Mouse (Mus musculus): ENCODE data around the gene Adgrv1. TPM values are rescaled to one million over a fixed set of nuclear protein-coding genes. Genes with fewer than 3 reads are reported as not detected.

Adgrv1 gene
- polyA plus RNA-seq, 1 experiment from 2014 or later: 4.6 TPM

DNA sequence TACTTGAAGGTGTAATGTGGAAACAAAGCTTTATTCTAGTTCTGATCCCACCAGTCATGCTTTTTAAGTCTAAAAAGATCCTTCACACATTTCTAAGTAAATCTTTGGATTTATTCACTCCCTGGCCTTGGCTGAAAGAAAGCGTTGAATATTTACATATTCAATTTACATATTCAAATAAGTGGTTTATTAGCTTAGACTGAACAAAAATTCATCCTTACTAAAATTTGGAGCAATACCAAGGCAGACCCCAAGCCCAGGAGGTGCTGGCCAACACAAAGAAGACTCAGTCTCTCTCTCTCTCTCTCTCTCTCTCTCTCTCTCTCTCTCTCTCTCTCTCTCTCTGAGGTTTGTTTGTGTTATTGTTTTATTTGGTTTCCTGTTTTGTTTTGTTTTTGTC lies 82.9 kb downstream of the Adgrv1 start:
- H3K9me3 ChIP-seq (ENCODE audit: control insufficient read depth, low read length): no peaks in the 10 kb centered on the region
- no peak overlapping the region for H3K27ac ChIP-seq (ENCODE audit: low read depth, low read length)
- ATAC-seq (ENCODE audit: low FRiP score, low TSS enrichment): no peak
- H3K4me2 ChIP-seq (replicated peaks; ENCODE audit: low read depth, low read length): no peak overlapping the region
- no peak overlapping the region for H3K9ac ChIP-seq (ENCODE audit: low read depth, low read length)
- H3K4me3 ChIP-seq (ENCODE audit: low read length): no peak overlapping the region
- H3K4me1 ChIP-seq (ENCODE audit: control insufficient read depth, insufficient read depth, low read length): no peaks in the 10 kb centered on the region
- 86% methylated on average over 1 of the region's 1 CpGs for WGBS
- no peaks in the 10 kb centered on the region for H3K36me3 ChIP-seq (ENCODE audit: control insufficient read depth, insufficient read depth, low read length)
- H3K27me3 ChIP-seq (ENCODE audit: control insufficient read depth, insufficient read depth, low read length): no peaks in the 10 kb centered on the region

DNA sequence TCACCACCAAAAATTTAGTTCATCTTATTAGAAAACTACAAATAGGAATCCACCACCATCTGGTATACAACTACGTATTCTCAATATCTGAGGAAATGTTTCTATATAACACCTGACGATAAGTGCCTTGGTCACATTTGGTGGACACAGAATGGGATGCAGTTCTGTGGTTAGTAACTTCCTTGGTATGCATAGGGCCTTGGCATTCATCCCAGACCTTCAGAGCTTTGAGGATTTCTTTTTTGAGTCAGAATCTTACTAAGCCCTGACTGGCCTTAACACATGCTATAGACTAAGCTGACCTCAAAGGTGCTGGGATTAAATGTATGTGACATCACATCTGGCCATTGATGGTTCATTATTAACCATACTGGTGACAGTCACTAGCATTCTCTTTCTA lies 98.0 kb downstream of the Adgrv1 start:
- Histone ChIP-seq H3K27ac (ENCODE audit: low read depth, low read length) (no peak overlapping the region), H3K4me2 (replicated peaks; ENCODE audit: low read depth, low read length) (no peak overlapping the region), H3K9ac (ENCODE audit: low read depth, low read length) (no peak overlapping the region), H3K4me3 (ENCODE audit: low read length) (no peak overlapping the region), H3K4me1 (ENCODE audit: control insufficient read depth, insufficient read depth, low read length) (no peaks in the 10 kb centered on the region), H3K9me3 (ENCODE audit: control insufficient read depth, low read length) (no peaks in the 10 kb centered on the region), H3K36me3 (ENCODE audit: control insufficient read depth, insufficient read depth, low read length) (no peaks in the 10 kb centered on the region), H3K27me3 (ENCODE audit: control insufficient read depth, insufficient read depth, low read length) (no peaks in the 10 kb centered on the region)
- no peak for ATAC-seq (ENCODE audit: low FRiP score, low TSS enrichment)
- WGBS: 93% methylated on average over 2 of the region's 2 CpGs

DNA sequence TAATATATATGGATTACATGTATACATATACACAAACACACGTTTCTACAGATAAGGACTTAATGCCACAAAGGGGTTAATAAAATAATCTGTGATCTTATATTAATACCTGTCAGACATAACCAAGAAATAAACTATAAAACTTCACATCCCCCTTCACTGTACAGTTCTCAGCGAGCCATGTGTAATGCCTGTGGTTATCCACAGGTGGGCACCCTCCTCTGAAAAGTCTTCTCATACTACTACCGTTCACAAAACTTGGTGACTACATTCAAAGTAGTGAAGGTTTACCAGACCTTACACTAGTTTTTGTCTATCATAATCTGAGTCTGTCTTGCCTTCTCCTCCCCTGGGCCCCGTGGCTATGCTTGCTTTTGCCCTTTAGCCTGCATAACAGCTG lies 106.3 kb downstream of the Adgrv1 start:
- no peaks in the 10 kb centered on the region for H3K36me3 ChIP-seq (ENCODE audit: control insufficient read depth, insufficient read depth, low read length)
- no peak overlapping the region for H3K27ac ChIP-seq (ENCODE audit: low read depth, low read length)
- WGBS: 58% methylated on average over 4 of the region's 4 CpGs
- no peaks in the 10 kb centered on the region for H3K4me1 ChIP-seq (ENCODE audit: control insufficient read depth, insufficient read depth, low read length)
- no peaks in the 10 kb centered on the region for H3K27me3 ChIP-seq (ENCODE audit: control insufficient read depth, insufficient read depth, low read length)
- H3K4me3 ChIP-seq (ENCODE audit: low read length): no peak overlapping the region
- H3K4me2 ChIP-seq (replicated peaks; ENCODE audit: low read depth, low read length): no peak overlapping the region
- no peaks in the 10 kb centered on the region for H3K9me3 ChIP-seq (ENCODE audit: control insufficient read depth, low read length)
- ATAC-seq (ENCODE audit: low FRiP score, low TSS enrichment): peak; percentile 71; the same call in 1 of the 2 replicates
- no peak overlapping the region for H3K9ac ChIP-seq (ENCODE audit: low read depth, low read length)

DNA sequence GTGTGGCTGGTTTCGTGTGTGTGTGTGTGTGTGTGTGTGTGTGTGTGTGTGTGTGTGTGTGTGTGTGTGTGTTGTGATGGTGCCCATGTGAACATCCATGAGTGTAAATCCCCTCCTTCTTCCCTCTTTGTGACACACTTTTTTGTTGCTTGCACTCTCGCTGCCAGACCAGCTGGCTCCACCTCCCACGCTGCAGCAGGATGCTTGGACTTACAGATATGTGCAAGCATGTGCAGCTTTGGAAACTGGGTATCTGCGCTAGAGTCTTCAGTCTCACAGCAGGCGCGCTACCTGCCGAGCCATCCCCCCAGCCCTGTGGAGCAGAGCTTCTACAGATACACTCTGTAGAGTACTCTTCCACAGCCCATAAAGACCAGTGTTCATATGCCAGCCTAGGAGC lies 122.8 kb downstream of the Adgrv1 start:
- no peak overlapping the region for H3K4me3 ChIP-seq (ENCODE audit: low read length)
- H3K27ac ChIP-seq (ENCODE audit: low read depth, low read length): no peak overlapping the region
- no peaks in the 10 kb centered on the region for H3K36me3 ChIP-seq (ENCODE audit: control insufficient read depth, insufficient read depth, low read length)
- no peaks in the 10 kb centered on the region for H3K4me1 ChIP-seq (ENCODE audit: control insufficient read depth, insufficient read depth, low read length)
- no peak overlapping the region for H3K4me2 ChIP-seq (replicated peaks; ENCODE audit: low read depth, low read length)
- no peak for ATAC-seq (ENCODE audit: low FRiP score, low TSS enrichment)
- no peak overlapping the region for H3K9ac ChIP-seq (ENCODE audit: low read depth, low read length)
- 83% methylated on average over 7 of the region's 7 CpGs for WGBS
- H3K27me3 ChIP-seq (ENCODE audit: control insufficient read depth, insufficient read depth, low read length): no peaks in the 10 kb centered on the region
- no peaks in the 10 kb centered on the region for H3K9me3 ChIP-seq (ENCODE audit: control insufficient read depth, low read length)

DNA sequence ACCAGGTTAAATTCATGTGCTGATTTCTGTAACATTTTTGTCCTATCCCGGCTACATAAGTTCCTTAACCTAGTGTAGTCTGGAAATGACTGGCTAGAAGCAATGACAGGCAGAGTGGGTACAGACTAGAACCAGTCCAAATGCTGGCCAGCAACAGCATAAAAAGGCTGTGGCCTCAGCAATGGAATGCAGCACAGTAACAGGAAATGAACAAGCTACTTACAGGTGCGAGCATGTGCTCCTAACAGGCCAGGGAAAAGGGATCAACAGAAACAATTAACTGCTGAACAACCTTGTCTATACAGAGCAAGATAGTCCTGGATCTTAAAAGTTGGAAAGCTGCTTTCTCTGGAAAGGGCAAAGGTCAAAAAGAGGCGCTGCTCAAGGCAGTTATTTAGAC lies 135.9 kb downstream of the Adgrv1 start:
- 67% methylated on average over 3 of the region's 3 CpGs for WGBS
- H3K36me3 ChIP-seq (ENCODE audit: control insufficient read depth, insufficient read depth, low read length): no peaks in the 10 kb centered on the region
- H3K9ac ChIP-seq (ENCODE audit: low read depth, low read length): no peak overlapping the region
- no peak overlapping the region for H3K27ac ChIP-seq (ENCODE audit: low read depth, low read length)
- no peak for ATAC-seq (ENCODE audit: low FRiP score, low TSS enrichment)
- no peaks in the 10 kb centered on the region for H3K4me1 ChIP-seq (ENCODE audit: control insufficient read depth, insufficient read depth, low read length)
- H3K4me2 ChIP-seq (replicated peaks; ENCODE audit: low read depth, low read length): no peak overlapping the region
- no peaks in the 10 kb centered on the region for H3K27me3 ChIP-seq (ENCODE audit: control insufficient read depth, insufficient read depth, low read length)
- no peaks in the 10 kb centered on the region for H3K9me3 ChIP-seq (ENCODE audit: control insufficient read depth, low read length)
- H3K4me3 ChIP-seq (ENCODE audit: low read length): no peak overlapping the region

DNA sequence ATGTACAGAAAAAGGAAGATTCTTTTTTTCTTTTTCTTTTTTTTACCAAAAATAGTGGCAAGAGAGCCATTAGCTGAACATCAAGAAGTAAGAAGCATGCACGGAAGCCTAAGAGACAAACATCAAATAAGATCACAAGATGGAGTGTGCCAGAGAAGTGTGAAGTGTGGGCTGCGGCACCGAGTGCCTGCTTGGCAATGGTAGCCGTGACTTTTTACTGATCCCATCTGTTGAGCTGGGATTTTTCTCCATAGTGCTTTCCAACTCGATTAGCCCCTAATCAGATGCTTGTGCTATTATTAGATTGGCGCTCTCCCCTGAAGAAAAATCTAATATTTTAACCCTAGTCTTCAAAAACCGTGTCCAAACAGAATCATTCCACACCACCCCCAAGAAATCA lies 141.0 kb downstream of the Adgrv1 start:
- Histone ChIP-seq H3K9me3 (ENCODE audit: control insufficient read depth, low read length) (no peaks in the 10 kb centered on the region), H3K9ac (ENCODE audit: low read depth, low read length) (no peak overlapping the region), H3K4me2 (replicated peaks; ENCODE audit: low read depth, low read length) (no peak overlapping the region), H3K27me3 (ENCODE audit: control insufficient read depth, insufficient read depth, low read length) (no peaks in the 10 kb centered on the region), H3K4me3 (ENCODE audit: low read length) (no peak overlapping the region), H3K36me3 (ENCODE audit: control insufficient read depth, insufficient read depth, low read length) (no peaks in the 10 kb centered on the region), H3K27ac (ENCODE audit: low read depth, low read length) (no peak overlapping the region), H3K4me1 (ENCODE audit: control insufficient read depth, insufficient read depth, low read length) (0 out of 2 replicates have a peak, but pooled peaks cover 3% of the 10 kb centered on the region)
- 73% methylated on average over 7 of the region's 7 CpGs for WGBS
- no peak for ATAC-seq (ENCODE audit: low FRiP score, low TSS enrichment)

DNA sequence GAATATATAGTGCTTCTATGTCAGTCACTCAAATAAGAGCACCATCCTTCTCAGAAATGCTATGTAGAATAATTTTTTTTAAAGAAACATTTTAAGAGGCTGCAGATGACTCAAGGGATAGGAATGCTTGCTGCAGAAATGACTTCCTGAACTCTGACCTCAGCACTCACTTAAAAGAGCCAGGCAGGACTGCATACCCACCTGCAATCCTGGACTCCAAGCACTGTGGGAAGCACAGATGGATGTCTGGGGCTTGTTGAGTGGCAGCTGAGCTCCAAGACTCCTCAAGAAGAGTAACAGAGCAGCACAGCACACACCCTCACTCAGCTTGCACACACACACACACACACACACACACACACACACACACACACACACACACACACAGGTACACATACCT lies 146.0 kb downstream of the Adgrv1 start:
- H3K4me1 ChIP-seq (ENCODE audit: control insufficient read depth, insufficient read depth, low read length): 0 out of 2 replicates have a peak, but pooled peaks cover 3% of the 10 kb centered on the region
- ATAC-seq (ENCODE audit: low FRiP score, low TSS enrichment): no peak
- H3K27ac ChIP-seq (ENCODE audit: low read depth, low read length): no peak overlapping the region
- no peak overlapping the region for H3K4me2 ChIP-seq (replicated peaks; ENCODE audit: low read depth, low read length)
- no peaks in the 10 kb centered on the region for H3K36me3 ChIP-seq (ENCODE audit: control insufficient read depth, insufficient read depth, low read length)
- H3K27me3 ChIP-seq (ENCODE audit: control insufficient read depth, insufficient read depth, low read length): no peaks in the 10 kb centered on the region
- no peak overlapping the region for H3K4me3 ChIP-seq (ENCODE audit: low read length)
- H3K9me3 ChIP-seq (ENCODE audit: control insufficient read depth, low read length): no peaks in the 10 kb centered on the region
- H3K9ac ChIP-seq (ENCODE audit: low read depth, low read length): no peak overlapping the region

DNA sequence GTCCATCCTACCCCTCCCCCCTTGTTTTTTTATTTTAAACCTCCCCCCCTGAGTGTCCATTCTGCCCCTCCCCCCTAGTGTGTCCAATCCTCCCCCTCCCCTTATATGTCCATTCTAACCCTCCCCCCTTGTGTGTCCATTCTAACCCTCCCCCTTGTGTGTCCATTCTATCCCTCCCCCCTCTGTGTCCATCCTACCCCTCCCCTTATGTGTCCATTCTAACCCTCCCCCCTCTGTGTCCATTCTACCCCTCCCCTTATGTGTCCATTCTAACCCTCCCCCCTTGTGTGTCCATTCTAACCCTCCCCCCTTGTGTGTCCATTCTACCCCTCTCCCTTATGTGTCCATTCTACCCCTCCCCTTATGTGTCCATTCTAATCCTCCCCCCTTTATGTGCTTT lies 159.2 kb downstream of the Adgrv1 start:
- Histone ChIP-seq H3K4me2 (replicated peaks; ENCODE audit: low read depth, low read length) (no peak overlapping the region), H3K9me3 (ENCODE audit: control insufficient read depth, low read length) (no peaks in the 10 kb centered on the region), H3K36me3 (ENCODE audit: control insufficient read depth, insufficient read depth, low read length) (no peaks in the 10 kb centered on the region), H3K4me3 (ENCODE audit: low read length) (no peak overlapping the region), H3K27ac (ENCODE audit: low read depth, low read length) (no peak overlapping the region), H3K9ac (ENCODE audit: low read depth, low read length) (no peak overlapping the region), H3K27me3 (ENCODE audit: control insufficient read depth, insufficient read depth, low read length) (no peaks in the 10 kb centered on the region), H3K4me1 (ENCODE audit: control insufficient read depth, insufficient read depth, low read length) (no peaks in the 10 kb centered on the region)
- no peak for ATAC-seq (ENCODE audit: low FRiP score, low TSS enrichment)

DNA sequence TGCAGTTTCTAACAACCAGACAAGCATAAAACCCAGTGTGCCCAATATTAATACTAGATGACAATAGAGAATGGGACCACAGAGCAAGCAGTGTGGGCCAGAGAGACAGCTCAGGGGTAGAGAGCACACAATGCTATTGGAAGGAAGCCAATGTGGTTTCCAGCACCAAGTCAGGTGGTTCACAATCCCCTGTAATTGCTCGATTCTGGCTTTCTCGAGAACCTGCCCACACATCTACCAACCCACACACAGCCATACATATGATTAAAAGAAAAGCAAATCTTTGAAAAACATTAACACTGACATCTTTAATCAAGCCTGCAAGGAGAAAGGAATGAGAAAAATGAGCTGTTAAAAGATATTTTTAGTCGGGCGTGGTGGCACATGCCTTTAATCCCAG lies 166.3 kb downstream of the Adgrv1 start:
- no peaks in the 10 kb centered on the region for H3K36me3 ChIP-seq (ENCODE audit: control insufficient read depth, insufficient read depth, low read length)
- no peaks in the 10 kb centered on the region for H3K9me3 ChIP-seq (ENCODE audit: control insufficient read depth, low read length)
- no peak overlapping the region for H3K4me2 ChIP-seq (replicated peaks; ENCODE audit: low read depth, low read length)
- no peak overlapping the region for H3K27ac ChIP-seq (ENCODE audit: low read depth, low read length)
- 90% methylated on average over 4 of the region's 4 CpGs for WGBS
- H3K4me3 ChIP-seq (ENCODE audit: low read length): no peak overlapping the region
- H3K4me1 ChIP-seq (ENCODE audit: control insufficient read depth, insufficient read depth, low read length): no peaks in the 10 kb centered on the region
- no peak overlapping the region for H3K9ac ChIP-seq (ENCODE audit: low read depth, low read length)
- no peak for ATAC-seq (ENCODE audit: low FRiP score, low TSS enrichment)
- H3K27me3 ChIP-seq (ENCODE audit: control insufficient read depth, insufficient read depth, low read length): no peaks in the 10 kb centered on the region

DNA sequence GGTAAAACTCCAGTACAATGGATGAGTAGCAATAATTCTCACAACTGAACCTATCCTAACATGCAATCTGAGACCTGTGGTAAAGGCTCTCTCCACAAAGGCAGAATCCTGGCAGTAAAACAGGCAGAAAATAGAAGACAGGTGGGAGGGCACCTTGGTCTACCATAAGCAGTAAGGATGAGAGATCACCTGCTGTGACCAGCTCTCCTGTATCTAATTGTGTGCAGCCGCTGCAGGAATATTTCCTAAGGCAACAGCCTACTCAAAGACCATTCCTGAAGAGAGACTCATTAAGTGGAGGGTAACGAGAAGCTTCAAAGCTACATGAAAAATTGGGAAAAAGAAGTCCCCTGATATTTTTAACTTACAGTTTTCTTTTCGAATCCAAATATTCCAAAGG lies 167.2 kb downstream of the Adgrv1 start:
- Histone ChIP-seq H3K27ac (ENCODE audit: low read depth, low read length) (no peak overlapping the region), H3K4me3 (ENCODE audit: low read length) (no peak overlapping the region), H3K36me3 (ENCODE audit: control insufficient read depth, insufficient read depth, low read length) (no peaks in the 10 kb centered on the region), H3K27me3 (ENCODE audit: control insufficient read depth, insufficient read depth, low read length) (no peaks in the 10 kb centered on the region), H3K9ac (ENCODE audit: low read depth, low read length) (no peak overlapping the region), H3K4me1 (ENCODE audit: control insufficient read depth, insufficient read depth, low read length) (no peaks in the 10 kb centered on the region), H3K4me2 (replicated peaks; ENCODE audit: low read depth, low read length) (no peak overlapping the region), H3K9me3 (ENCODE audit: control insufficient read depth, low read length) (no peaks in the 10 kb centered on the region)
- WGBS: 86% methylated on average over 3 of the region's 3 CpGs
- no peak for ATAC-seq (ENCODE audit: low FRiP score, low TSS enrichment)
